Mouse (Mus musculus) ES-Bruce4 (cell line): Measurements from ENCODE around the gene Mapk3. TPM values are rescaled to one million over a fixed set of nuclear protein-coding genes. Genes with fewer than 3 reads are reported as not detected.

ENCODE experiments used
- H3K27ac ChIP-seq: 2 replicates; pipeline ENCODE4 v1.5.1; 2012; ENCODE audit warnings: low read length, inconsistent platforms; ENCODE audit not compliant: insufficient read depth
- H3K27me3 ChIP-seq: 2 replicates; pipeline ENCODE4 v1.6.1; 2012; ENCODE audit warnings: mild to moderate bottlenecking, low read length, inconsistent platforms; ENCODE audit not compliant: control insufficient read depth, poor library complexity, insufficient read depth, severe bottlenecking
- H3K36me3 ChIP-seq: 2 replicates; pipeline ENCODE4 v1.6.1; 2012; ENCODE audit warnings: inconsistent platforms, mild to moderate bottlenecking, low read length, moderate library complexity; ENCODE audit not compliant: control insufficient read depth, poor library complexity, insufficient read depth, severe bottlenecking
- H3K4me1 ChIP-seq: one replicate; pipeline ENCODE4 v1.8.1; 2011; ENCODE audit warnings: low read length; ENCODE audit not compliant: control insufficient read depth, insufficient read depth
- H3K4me3 ChIP-seq: 2 replicates; pipeline ENCODE4 v1.5.1; 2011; ENCODE audit warnings: low read depth, mild to moderate bottlenecking, low read length
- H3K9ac ChIP-seq: 2 replicates; pipeline ENCODE4 v1.6.1; 2012; ENCODE audit warnings: low read depth, mild to moderate bottlenecking, inconsistent platforms; ENCODE audit not compliant: poor library complexity, severe bottlenecking
- H3K9me3 ChIP-seq: replicated peaks from 2 replicates; pipeline ENCODE4 v1.6.1; 2012; ENCODE audit warnings: mild to moderate bottlenecking, low read length, inconsistent platforms; ENCODE audit not compliant: control insufficient read depth, poor library complexity, insufficient read depth, severe bottlenecking
- CTCF ChIP-seq: IDR thresholded peaks from one replicate; pipeline ENCODE4 v1.8.1; 2011; ENCODE audit warnings: low read depth, low read length
- EP300 ChIP-seq: IDR thresholded peaks from 2 replicates; pipeline ENCODE4 v1.6.1; 2011; ENCODE audit warnings: low read depth, low read length; ENCODE audit not compliant: insufficient read depth
- POLR2A ChIP-seq: IDR thresholded peaks from one replicate; pipeline ENCODE4 v1.8.1; 2011; ENCODE audit warnings: low read length; ENCODE audit not compliant: insufficient read depth
- polyA plus RNA-seq: library from polyadenylated mRNA; stranded (reverse); fragments of >200 nt; gene quantifications from 2 replicates; pipeline ENCODE4 v1.2.4, GENCODE M21; 2011; ENCODE audit warnings: low read depth; ENCODE audit not compliant: missing spikeins, insufficient read depth, insufficient read length

Mapk3 gene
- polyA plus RNA-seq, 1 experiment = 102 TPM

GRCm38 (mm10) chr7:126760956-126761355, 1.6 kb downstream of the Mapk3 start:
- Histone ChIP-seq H3K4me1 (peaks cover 4% of the 10 kb centered on the region), H3K27me3 (no peaks in the 10 kb centered on the region), H3K36me3 (peaks cover 17% of the 10 kb centered on the region), H3K27ac (0 out of 2 replicates have a peak overlapping the region, but pooled peaks have one; percentile 3), H3K9me3 (no peaks in the 10 kb centered on the region), H3K4me3 (no peak overlapping the region), H3K9ac (no peak overlapping the region; the same call in 1 of the 2 replicates)
- TF ChIP-seq POLR2A = no peak
- no peak for TF ChIP-seq CTCF
- no peak for TF ChIP-seq EP300

GRCm38 (mm10) chr7:126761529-126762067, 2.2 kb downstream of the Mapk3 start:
- no peaks in the 10 kb centered on the region for H3K27me3 ChIP-seq
- H3K4me3 ChIP-seq = no peak overlapping the region
- peaks cover 17% of the 10 kb centered on the region for H3K36me3 ChIP-seq
- H3K9ac ChIP-seq = no peak overlapping the region
- peaks cover 4% of the 10 kb centered on the region for H3K4me1 ChIP-seq
- H3K27ac ChIP-seq = peak overlapping the region; percentile 3; the same call in 1 of the 2 replicates
- no peaks in the 10 kb centered on the region for H3K9me3 ChIP-seq
- TF ChIP-seq EP300 = no peak
- TF ChIP-seq POLR2A = no peak
- no peak for TF ChIP-seq CTCF

- Histone ChIP-seq H3K36me3 (peaks cover 17% of the 10 kb centered on the region), H3K4me1 (peaks cover 4% of the 10 kb centered on the region), H3K4me3 (no peak overlapping the region), H3K9ac (no peak overlapping the region), H3K27ac (no peak overlapping the region), H3K27me3 (no peaks in the 10 kb centered on the region), H3K9me3 (no peaks in the 10 kb centered on the region)
- TF ChIP-seq CTCF = no peak
Observed at GRCm38 (mm10) chr7:126762471-126763008, 3.1 kb downstream of the Mapk3 start.

DNA sequence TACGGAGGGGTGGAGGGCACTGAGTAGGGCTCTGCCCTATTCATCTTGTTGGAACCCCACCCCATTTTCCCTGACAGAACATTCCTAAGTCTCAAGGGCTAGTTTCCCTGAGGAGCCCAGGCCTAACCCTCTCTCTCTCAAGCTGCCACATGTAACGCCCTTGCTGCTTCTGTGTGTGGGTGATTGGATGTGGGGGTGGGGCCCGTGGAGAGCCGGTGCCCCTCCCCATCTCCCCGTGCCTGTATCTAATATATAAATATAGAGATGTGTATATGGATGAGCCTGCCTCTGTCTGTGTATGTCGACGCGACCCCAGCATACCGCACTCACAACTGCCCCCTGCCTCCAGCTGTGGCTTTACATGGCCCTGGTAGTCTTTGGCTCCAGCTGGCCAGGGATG, 6.1 kb downstream of the Mapk3 start:
- peaks cover 17% of the 10 kb centered on the region for H3K36me3 ChIP-seq
- H3K9me3 ChIP-seq = no peaks in the 10 kb centered on the region
- H3K9ac ChIP-seq = no peak overlapping the region
- H3K27me3 ChIP-seq = no peaks in the 10 kb centered on the region
- TF ChIP-seq EP300 (no peak), POLR2A (no peak), CTCF (no peak)
- peaks cover under 1% of the 10 kb centered on the region for H3K4me1 ChIP-seq
- H3K27ac ChIP-seq = no peak overlapping the region
- H3K4me3 ChIP-seq = no peak overlapping the region

GRCm38 (mm10) chr7:126766201-126766600, 6.8 kb downstream of the Mapk3 start, which contains the start of gene Gdpd3:
TSS of gene Gdpd3 (plus strand) at chr7:126766334.
- TF ChIP-seq EP300 (no peak), POLR2A (no peak), CTCF (no peak)
- Histone ChIP-seq H3K9ac (no peak within 1 kb of the TSS), H3K36me3 (peaks cover 17% of the 10 kb centered on the region), H3K4me3 (no peak within 1 kb of the TSS), H3K27ac (no peak within 1 kb of the TSS), H3K4me1 (no peaks in the 10 kb centered on the region), H3K9me3 (no peaks in the 10 kb centered on the region), H3K27me3 (no peaks in the 10 kb centered on the region)

GRCm38 (mm10) chr7:126767001-126767400, 7.6 kb downstream of the Mapk3 start:
- H3K4me1 ChIP-seq = no peaks in the 10 kb centered on the region
- no peak overlapping the region for H3K27ac ChIP-seq
- H3K9me3 ChIP-seq = no peaks in the 10 kb centered on the region
- TF ChIP-seq EP300 = no peak
- TF ChIP-seq POLR2A = no peak
- no peak for TF ChIP-seq CTCF
- H3K27me3 ChIP-seq = no peaks in the 10 kb centered on the region
- no peak overlapping the region for H3K9ac ChIP-seq
- H3K36me3 ChIP-seq = peaks cover 17% of the 10 kb centered on the region
- H3K4me3 ChIP-seq = no peak overlapping the region
